Mouse (Mus musculus) bone marrow, adult 2 months (tissue): ENCODE measurements around the gene Ppp1r26.

Source experiments
- CTCF ChIP-seq: fragments of 200-500 bp; IDR thresholded peaks from 2 replicates; pipeline ENCODE4 v1.5.1; 2011; ENCODE audit warnings: low read length, control low read depth; ENCODE audit not compliant: control insufficient read depth, insufficient read depth
- POLR2A ChIP-seq: fragments of 200-500 bp; IDR thresholded peaks from 2 replicates; pipeline ENCODE4 v1.6.1; 2011; ENCODE audit warnings: low read depth, mild to moderate bottlenecking, control low read depth, low read length, borderline replicate concordance; ENCODE audit not compliant: control insufficient read depth

DNA sequence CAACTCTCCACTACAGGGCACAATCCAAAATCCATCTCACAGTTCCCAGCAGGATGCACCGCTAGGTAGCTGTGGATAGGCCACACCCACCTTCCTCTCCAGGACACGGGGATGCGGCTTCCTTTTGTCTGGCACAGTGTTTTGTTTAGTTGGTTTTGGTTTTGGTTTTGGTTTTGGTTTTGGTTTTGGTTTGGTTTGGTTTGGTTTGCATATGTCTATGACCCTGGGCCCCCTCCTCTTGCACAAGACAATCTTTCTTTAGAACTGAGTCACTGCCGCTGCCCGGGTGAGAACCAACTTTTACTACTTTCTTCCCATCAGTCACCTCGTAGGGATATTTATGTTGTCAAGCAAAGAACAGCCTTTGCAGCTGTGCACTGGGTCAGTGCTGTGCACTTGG is 5.8 kb upstream of the Ppp1r26 start:
- TF ChIP-seq CTCF (no peak), POLR2A (no peak)
